Mouse (Mus musculus) thymus, adult 2 months (tissue): ENCODE data around the gene Timm44. TPM values are rescaled to one million over a fixed set of nuclear protein-coding genes. Genes with fewer than 3 reads are reported as not detected.

Experiments used
- DNase-seq: peaks from one replicate; pipeline ENCODE4 v3.0.0; 2021
- H3K27ac ChIP-seq: fragments of 200-500 bp; 2 replicates; pipeline ENCODE4 v1.5.1; 2012; ENCODE audit warnings: low read length, control low read depth; ENCODE audit not compliant: control insufficient read depth, insufficient read depth
- H3K27me3 ChIP-seq: fragments of 200-500 bp; 2 replicates; pipeline ENCODE4 v1.6.1; 2012; ENCODE audit warnings: mild to moderate bottlenecking, low read length, moderate library complexity, mixed read lengths; ENCODE audit not compliant: control insufficient read depth, insufficient read depth
- H3K36me3 ChIP-seq: fragments of 200-500 bp; 2 replicates; pipeline ENCODE4 v1.6.1; 2012; ENCODE audit warnings: mild to moderate bottlenecking, low read length, moderate library complexity; ENCODE audit not compliant: control insufficient read depth, insufficient read depth
- H3K4me1 ChIP-seq: fragments of 200-500 bp; replicated peaks from 2 replicates; pipeline ENCODE4 v1.6.1; 2012; ENCODE audit warnings: low read length; ENCODE audit not compliant: control insufficient read depth, insufficient read depth
- H3K4me3 ChIP-seq: fragments of 200-500 bp; 2 replicates; pipeline ENCODE4 v1.5.1; 2012; ENCODE audit warnings: mild to moderate bottlenecking, low read length, control low read depth, moderate library complexity; ENCODE audit not compliant: control insufficient read depth, insufficient read depth
- CTCF ChIP-seq: fragments of 200-500 bp; IDR thresholded peaks from 2 replicates; pipeline ENCODE4 v1.5.1; 2012; ENCODE audit warnings: mild to moderate bottlenecking, control low read depth, low read length, moderate library complexity, borderline replicate concordance; ENCODE audit not compliant: control insufficient read depth, poor library complexity, insufficient read depth; ENCODE audit errors: extremely low read depth
- POLR2A ChIP-seq: fragments of 200-500 bp; IDR thresholded peaks from 2 replicates; pipeline ENCODE4 v1.6.1; 2012; ENCODE audit warnings: mild to moderate bottlenecking, low read length, control low read depth, moderate library complexity; ENCODE audit not compliant: control insufficient read depth, poor library complexity, insufficient read depth; ENCODE audit errors: extremely low read depth
- WGBS: fragments of 180-500 bp; shearing (Covaris S2); methylation state at CpG from one replicate; pipeline ENCODE4 v1.1.7; 2018; 5-methylcytosine and 5-hydroxymethylcytosine counted together
- polyA plus RNA-seq: library from polyadenylated mRNA; depleted of rRNA; stranded (reverse); fragments of >200 nt; gene quantifications from 2 replicates; pipeline ENCODE4 v1.2.3, GENCODE M21; 2012

The Timm44 gene
- polyA plus RNA-seq, 1 experiment, result 84.4 TPM

DNA sequence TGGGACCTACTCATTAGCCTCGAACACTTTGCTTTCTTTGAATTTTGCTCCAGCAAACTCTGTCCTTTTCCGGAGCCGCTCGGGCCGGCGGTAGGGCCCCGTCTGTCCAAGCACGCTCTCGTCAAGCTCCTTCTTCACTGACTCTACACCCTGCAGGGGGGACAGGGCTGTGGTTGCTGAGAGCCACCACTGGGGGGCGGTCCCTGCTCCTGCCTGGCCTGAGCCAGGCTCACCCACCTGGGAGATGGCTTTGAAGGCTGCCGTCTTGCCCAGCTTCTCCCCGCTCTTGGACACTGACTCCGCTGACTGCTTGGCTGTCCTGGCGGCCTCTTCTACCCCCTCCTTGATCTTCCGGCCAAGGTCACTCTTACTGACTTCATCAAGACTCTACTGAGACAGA, 8.1 kb downstream of the Timm44 start:
- no peak overlapping the region for H3K4me3 ChIP-seq
- H3K27ac ChIP-seq, result no peak overlapping the region
- peaks cover 50% of the 10 kb centered on the region for H3K36me3 ChIP-seq
- H3K4me1 ChIP-seq, result no peaks in the 10 kb centered on the region
- no peaks in the 10 kb centered on the region for H3K27me3 ChIP-seq
- TF ChIP-seq CTCF (peak; percentile 67; the same call in 1 of the 2 replicates), POLR2A (no peak)
- DNase-seq, result peak; percentile 30
- 93% methylated on average over 15 of the region's 15 CpGs for WGBS

DNA sequence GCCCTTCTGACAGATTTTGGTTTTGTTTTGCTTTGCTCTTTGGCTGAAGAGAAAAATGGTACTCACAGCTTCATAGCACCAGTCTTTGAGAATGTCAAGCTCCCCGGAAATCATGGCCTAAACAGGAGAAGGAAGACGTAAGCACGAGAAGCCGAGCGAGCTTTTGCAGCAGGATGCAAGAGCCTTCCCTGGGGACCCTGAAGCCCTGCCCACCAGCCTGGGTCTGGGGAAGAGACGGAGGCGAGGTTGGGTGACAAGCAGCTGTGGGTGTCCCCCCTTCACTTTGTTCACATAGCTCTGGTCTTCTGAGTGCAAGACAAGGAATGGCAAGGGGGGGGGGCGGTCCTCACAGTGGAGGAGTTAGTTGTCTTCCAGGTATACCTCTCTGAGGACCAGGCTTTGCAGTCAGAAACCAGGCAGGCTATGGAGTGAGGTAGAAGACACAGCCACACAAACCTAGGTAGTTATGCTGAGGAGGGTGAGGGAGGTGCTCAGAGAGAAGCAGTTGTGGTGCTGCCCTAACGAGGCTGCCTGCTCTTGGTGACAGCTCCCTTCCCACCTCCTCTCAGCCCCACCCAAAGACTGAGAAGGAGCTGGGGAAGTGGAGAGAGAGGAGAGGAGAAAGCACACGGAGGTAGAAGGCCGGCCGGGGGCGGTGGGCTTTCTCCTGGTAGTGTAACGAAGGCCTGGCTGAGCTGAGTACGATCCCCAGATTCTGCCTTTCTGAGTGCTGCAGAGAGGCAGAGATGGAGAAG, 10.4 kb downstream of the Timm44 start:
- WGBS, result 94% methylated on average over 15 of the region's 15 CpGs
- no peaks in the 10 kb centered on the region for H3K4me1 ChIP-seq
- no peaks in the 10 kb centered on the region for H3K27me3 ChIP-seq
- no peak overlapping the region for H3K27ac ChIP-seq
- TF ChIP-seq POLR2A (no peak), CTCF (no peak)
- no peak for DNase-seq
- no peak overlapping the region for H3K4me3 ChIP-seq
- H3K36me3 ChIP-seq, result peaks cover 50% of the 10 kb centered on the region

DNA sequence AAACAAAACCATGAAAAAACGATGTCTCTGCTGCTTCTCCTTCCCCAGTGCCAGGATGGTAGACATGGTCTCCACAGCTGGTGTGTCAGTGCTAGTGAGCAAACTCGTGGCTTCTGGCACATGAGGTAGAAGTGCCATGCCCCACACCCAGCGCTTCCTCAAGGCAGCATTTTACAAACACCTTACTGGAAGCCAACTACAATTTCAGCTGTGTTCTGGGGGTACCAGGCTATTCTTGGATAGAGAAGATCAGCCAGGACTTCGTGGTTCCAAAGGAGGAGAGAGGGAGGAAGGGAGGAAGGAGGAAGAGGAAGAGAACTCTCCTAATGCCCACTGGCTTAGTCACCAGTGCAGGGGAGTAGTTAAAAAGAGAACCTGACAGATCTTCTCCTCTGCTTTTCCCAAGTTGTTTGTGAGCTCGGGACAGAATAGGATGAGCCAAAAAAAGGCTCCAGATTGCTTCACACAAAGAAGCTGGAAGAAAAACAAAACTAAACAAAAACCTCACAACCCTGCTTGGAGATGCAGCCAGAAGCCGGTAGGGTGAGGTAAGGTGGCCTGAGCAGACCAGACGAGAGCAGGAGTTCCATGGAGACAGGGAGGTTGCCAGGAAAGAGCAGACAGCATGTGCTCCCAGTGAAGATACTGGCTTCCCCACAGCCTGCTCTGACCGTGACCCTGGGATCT, 12.5 kb downstream of the Timm44 start:
- H3K36me3 ChIP-seq, result peaks cover 35% of the 10 kb centered on the region
- DNase-seq, result no peak
- H3K4me1 ChIP-seq, result peaks cover 4% of the 10 kb centered on the region
- no peak overlapping the region for H3K27ac ChIP-seq
- TF ChIP-seq CTCF (no peak), POLR2A (no peak)
- no peaks in the 10 kb centered on the region for H3K27me3 ChIP-seq
- WGBS, result 79% methylated on average over 8 of the region's 8 CpGs
- no peak overlapping the region for H3K4me3 ChIP-seq

DNA sequence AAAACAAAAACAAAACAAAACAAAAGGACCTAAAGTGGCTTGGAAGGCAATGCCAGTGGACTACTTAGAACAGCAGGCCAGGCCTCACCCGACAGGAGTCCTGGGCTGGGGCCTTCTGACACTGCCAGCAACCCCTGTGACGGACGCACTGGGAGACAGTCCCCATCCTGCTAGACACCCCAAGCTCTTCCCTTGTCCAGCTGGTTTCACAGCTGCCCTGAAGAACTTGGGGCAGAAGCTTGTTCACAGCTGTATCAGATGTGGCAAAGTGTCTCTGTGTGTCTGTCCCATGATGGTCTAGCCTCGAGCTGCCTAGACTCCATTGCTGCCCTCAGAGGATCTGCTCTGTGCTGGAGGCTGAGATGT, 15.9 kb downstream of the Timm44 start:
- DNase-seq, result no peak
- 94% methylated on average over 4 of the region's 4 CpGs for WGBS
- peaks cover 3% of the 10 kb centered on the region; the same call in 1 of the 2 replicates for H3K36me3 ChIP-seq
- TF ChIP-seq CTCF (no peak), POLR2A (no peak)
- H3K4me1 ChIP-seq, result peaks cover 4% of the 10 kb centered on the region
- no peaks in the 10 kb centered on the region for H3K27me3 ChIP-seq
- no peak overlapping the region for H3K4me3 ChIP-seq
- no peak overlapping the region for H3K27ac ChIP-seq

DNA sequence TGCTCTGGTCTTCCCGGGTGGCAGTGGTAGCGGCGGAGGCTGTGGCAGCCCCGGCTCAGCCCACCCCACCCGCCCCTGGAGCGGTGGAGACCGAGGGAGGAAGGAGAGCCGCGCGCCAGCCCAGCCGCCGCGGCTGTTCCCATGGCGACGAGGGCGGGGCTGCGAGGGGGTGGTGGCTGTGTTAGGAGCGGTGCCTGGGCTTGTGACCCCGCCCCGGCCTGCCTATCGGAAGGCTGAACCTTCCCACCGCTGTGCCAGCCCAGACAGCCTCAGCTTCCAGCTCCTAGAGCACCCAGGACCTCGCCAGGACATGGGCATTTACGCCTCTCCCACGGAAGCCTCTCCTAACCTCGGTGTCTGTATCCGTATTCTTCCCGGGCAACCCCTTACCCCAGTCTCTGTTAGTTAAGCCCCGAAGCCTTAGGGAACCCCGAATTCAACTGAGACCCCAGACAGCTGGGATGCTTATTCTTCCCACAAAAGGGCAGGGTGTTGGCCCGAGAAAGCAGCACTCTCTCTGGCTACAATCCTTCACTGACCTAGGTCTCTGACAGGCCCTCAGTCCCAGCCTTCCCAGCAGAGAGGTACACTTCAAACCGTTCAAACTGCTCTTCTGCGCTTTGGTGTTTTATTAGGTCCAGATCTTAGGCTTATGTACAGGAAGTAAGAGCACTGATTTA, 16.4 kb downstream of the Timm44 start, which contains the start of gene Ctxn1:
Gene Ctxn1, minus strand, starts transcription at position 150 of the 680 bp plus-strand sequence.
- TF ChIP-seq CTCF (no peak), POLR2A (no peak)
- Histone ChIP-seq H3K4me1 (peaks cover 4% of the 10 kb centered on the region), H3K36me3 (no peaks in the 10 kb centered on the region; the same call in 1 of the 2 replicates), H3K4me3 (peak within 1 kb of the TSS; percentile 54), H3K27ac (no peak within 1 kb of the TSS), H3K27me3 (no peaks in the 10 kb centered on the region)
- DNase-seq, result peak; percentile 98
- WGBS, result 13% methylated on average over 33 of the region's 33 CpGs

DNA sequence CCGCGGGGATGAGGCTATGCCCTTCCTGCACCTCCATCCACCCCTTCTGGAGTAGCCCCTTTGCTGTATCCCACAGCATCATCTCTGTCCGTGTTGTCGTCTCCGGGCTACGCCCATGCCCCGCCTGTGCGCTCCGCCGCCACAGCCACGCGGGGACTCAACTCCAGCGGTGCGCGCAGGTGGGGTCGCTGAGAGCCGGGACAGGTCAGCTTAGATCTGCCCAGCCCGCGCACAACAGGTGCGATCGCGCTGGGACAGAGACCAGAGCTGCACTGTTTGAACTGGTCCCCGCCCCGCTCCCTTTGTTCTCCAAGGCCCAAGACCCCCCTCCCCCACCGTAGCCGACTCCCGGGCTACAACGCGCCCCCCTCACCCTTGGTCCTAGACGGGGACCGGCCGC, 17.0 kb downstream of the Timm44 start:
- Histone ChIP-seq H3K36me3 (no peaks in the 10 kb centered on the region), H3K4me3 (peak overlapping the region; percentile 54), H3K27me3 (no peaks in the 10 kb centered on the region), H3K4me1 (peaks cover 4% of the 10 kb centered on the region), H3K27ac (no peak overlapping the region)
- no peak for TF ChIP-seq POLR2A
- TF ChIP-seq CTCF, result peak; percentile 2; the same call in 1 of the 2 replicates
- DNase-seq, result no peak
- under 1% methylated on average over 32 of the region's 32 CpGs for WGBS

DNA sequence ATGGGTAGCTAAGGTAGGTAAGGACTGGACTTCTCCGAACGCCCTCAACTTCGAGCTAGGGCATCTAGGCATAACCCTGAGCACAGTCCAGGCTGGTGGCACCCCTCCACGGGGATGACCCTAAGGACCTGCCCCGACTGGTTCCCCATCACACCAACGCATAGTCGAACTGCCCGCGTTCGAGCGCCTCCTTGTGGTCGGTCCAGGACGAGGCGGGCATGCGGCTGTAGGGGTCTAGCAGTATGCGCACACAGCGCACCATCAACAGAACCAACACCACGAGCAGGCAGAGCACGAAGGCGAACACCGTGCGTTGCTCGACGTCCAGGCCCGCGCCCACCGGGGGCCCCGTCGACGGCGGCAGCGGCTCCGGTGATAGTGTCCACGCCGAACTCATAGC, 17.5 kb downstream of the Timm44 start:
- Histone ChIP-seq H3K4me1 (peaks cover 7% of the 10 kb centered on the region), H3K4me3 (peak overlapping the region; percentile 54), H3K36me3 (no peaks in the 10 kb centered on the region), H3K27ac (no peak overlapping the region), H3K27me3 (no peaks in the 10 kb centered on the region)
- TF ChIP-seq CTCF (peak; percentile 92), POLR2A (no peak)
- peak; percentile 85 for DNase-seq
- WGBS, result 6% methylated on average over 35 of the region's 35 CpGs
